Mouse (Mus musculus): ENCODE data around the gene Rngtt.
A peak's percentile ranks its signal among the peaks of the same experiment; 100 is the strongest.
"Not testable (repeated sequence)": the region's sequence is repeated elsewhere in the genome, so short reads cannot be mapped to it uniquely, and the experiment has no call there.

Gene Rngtt

DNA sequence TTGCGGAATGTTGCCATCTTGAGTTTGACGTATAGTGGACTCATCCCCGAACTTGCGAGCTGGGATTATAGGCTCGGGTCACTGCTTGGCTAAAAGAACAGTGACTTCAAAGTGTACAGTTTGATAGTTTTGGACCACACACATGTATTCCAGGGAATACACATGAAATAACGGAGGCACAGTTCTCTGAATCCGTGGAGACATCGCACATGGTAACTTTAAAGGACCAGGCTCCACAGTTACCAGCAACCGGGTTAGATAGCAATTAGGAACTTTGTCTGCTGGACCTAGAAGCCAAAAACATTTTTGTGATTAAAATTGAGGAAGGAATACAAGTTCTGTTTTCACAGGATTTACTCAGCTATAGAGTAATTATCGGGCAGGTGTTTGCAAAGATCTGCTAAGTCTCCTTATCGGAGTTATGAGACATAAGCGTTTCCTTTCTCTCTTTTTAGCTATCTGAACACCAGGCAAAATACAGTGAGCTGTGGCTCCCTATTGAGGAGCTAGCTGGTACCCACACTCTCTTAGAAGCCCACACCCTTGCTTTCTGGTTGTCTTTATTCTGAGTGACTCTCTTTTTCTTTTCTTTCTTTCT, 828 bp downstream of the Rngtt start:
- DNase-seq (ENCODE audit: low read depth): no peak

- DNase-seq (ENCODE audit: low read depth): not testable (repeated sequence)
These were observed 4.0 kb downstream of the Rngtt start for GRCm38 (mm10) chr4:33314150-33314549.

- DNase-seq (ENCODE audit: low read depth): no peak
These were observed 5.7 kb downstream of the Rngtt start for GRCm38 (mm10) chr4:33315840-33316239.

DNA sequence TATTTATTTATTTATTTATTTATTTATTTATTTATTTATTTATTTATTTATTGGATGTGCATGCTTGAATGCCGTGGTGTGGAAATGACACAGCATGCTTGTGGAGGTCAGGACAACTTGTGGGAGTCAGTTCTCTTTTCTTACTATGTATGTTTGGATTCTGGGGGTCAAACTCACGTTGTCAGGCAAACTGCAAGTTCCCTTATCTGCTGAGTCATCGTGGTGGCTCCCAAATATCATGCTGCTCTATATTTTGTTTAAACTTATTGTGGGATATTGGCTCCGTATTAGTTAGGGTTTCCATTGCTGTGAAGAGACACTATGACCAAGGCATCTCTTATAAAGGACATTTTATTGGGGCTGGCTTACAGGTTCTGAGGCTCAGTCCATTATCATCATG, 21.0 kb downstream of the Rngtt start:
- DNase-seq (ENCODE audit: low read depth): no peak

DNA sequence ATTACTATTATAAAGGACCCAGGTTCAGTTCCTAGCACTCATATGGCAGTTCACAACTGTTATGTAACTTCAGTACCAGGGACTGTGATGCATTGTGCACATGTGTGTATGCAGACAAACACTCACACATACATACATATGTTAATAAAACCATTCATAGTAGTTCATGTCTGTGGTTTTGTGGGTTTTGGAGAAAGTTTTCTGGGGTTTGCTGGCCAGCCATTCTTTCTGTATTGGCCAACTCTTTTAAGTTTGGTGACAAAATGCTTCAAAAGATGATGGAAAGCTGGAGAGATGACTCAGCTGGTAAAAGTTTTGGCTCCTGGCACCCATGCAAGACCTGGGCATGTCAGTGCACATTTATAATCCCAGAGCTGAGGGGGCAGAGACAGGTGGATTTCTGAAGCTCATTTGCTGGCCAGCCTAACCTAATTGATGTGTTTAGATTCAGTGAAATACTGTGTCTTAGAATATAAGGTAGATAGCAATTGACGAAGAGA, 22.9 kb downstream of the Rngtt start:
- DNase-seq (ENCODE audit: low read depth): no peak

DNA sequence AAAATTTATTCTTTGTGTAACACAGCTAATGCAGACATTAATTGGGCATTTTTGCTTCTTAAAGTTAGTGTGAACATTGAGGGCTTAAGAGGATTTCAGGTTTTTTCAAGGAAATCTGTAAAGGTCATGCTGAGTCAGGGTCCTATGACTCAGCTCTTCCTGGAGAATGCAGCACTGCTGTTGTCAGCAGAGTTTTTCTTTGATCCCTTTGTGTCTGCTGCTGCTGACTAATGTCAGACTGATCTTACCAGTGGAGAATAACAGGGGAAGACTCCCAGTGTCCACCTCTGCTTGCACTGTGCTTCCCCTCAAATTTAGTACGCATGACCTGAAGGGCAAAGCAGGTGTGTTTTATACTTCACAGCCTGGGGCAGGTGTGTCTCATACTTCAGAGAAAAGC, 27.9 kb downstream of the Rngtt start:
- peak; percentile 47 for DNase-seq (ENCODE audit: low read depth)

DNA sequence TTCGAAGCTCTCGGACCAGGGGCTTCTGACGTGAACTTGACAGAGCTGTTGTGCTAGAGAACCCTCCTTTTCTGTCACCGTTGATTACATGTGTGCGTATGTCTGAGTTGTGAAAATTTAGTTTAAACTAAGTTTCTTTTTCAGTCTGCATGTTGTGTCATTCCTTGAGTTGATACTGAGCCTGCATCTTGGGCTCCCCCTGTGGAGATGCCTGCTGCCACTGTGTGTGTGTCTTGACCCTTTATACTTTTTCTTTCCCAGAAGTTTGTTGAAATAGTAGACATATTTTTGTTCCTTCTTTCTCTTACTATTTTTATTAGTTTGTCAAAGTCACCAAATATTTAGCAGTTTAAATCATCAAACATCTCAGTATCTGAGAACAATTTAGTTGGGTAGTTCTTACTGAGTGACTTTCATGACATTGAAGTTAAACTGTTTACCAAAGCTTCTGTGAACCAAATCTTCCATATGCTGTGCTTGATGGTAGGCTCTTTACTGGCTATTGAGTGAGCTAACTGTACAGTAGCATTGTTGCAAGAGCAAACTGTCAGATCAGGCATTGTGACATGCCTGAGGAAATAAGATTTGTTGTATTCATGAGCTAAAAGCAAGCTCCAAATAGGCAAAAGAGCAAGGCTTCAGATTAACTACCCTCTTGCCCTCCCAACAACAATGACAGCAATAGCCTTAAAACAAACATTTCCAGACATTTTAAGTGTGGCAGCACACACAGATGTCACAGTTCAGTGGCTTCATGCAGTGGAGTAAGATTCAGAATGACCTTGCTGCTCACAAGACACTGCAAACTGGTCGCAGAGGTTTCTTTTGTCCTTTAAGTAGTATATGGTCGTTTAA, 33.0 kb downstream of the Rngtt start:
- DNase-seq (ENCODE audit: low read depth): no peak

DNA sequence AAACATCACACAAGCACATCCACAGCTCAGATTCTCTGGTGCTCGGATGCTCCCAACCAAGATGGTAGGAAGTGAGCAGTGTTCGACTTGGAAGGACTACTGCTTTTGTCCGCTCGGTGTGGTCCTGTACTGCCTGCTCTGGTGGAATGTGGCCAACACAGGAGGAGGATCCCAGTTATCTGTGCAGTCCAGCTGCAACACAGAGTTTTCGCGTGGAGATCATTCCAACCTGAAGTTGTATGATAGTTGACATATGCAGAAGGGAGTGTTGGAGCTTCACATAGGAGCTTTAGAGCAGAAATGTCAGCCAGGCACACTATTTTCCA, 33.6 kb downstream of the Rngtt start:
- no peak for DNase-seq (ENCODE audit: low read depth)

- DNase-seq (ENCODE audit: low read depth): no peak
These were observed 53.3 kb downstream of the Rngtt start for GRCm38 (mm10) chr4:33363451-33363850.

DNA sequence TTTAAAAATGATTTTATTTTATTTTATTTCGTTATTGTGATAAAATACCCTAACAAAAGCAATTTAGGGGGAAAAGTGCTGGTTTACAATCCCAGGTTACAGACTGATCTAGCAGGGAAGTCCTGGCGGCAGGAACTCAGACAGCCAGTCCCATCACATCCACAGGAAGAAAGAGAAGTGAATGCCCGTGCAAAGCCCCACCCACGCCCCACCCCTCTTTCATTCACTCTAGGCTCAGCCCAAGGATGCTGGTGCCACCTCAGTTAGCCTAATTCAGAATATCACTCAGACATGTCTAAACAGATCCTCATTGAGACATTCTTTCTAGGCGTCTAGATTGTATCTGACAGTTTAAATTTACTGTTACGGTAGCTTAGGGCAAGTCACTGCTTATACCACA, 64.8 kb downstream of the Rngtt start:
- DNase-seq (ENCODE audit: low read depth): no peak

DNA sequence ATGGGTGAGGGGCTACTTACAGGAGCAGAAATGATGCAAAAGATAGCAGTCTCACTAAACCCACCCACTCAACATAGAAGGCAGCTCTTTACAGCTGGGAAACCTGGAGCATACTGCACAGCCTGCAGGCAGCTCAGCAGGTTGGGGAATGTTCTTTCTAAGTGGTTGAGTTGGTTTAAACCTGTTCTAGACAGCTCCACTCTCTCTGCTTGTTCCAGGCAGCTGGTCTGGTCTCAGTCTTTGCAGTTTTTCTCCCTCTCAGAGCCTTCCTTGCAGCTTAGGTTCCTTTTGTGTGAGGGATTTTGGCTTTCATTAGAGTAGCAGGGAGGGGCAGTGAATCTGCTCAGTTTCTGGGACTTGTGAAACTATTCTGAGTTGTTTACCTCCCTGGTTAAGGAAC, 67.5 kb downstream of the Rngtt start:
- no peak for DNase-seq (ENCODE audit: low read depth)

- no peak for DNase-seq (ENCODE audit: low read depth)
These were observed 68.8 kb downstream of the Rngtt start for GRCm38 (mm10) chr4:33378894-33379293.

- DNase-seq (ENCODE audit: low read depth): no peak
These were observed 78.8 kb downstream of the Rngtt start for GRCm38 (mm10) chr4:33388899-33389298.

DNA sequence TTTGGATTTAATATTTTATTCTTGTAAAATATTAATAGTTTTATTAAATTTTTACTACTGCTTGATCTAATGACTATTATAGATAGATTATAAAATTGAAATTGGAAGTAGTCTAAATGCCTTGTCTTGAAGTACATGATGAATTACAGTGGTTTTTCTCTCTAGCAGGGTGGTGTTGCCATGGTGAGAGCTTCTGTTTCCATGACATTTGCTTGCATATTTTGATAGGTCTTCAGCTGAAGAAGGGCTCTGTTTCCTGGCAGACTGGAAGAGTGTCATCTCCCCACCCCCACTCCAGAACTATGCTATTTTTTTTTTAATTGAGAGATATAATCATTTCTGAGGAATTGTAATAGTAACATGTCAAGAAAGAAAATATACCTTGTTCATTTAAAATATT, 80.5 kb downstream of the Rngtt start:
- DNase-seq (ENCODE audit: low read depth): no peak

DNA sequence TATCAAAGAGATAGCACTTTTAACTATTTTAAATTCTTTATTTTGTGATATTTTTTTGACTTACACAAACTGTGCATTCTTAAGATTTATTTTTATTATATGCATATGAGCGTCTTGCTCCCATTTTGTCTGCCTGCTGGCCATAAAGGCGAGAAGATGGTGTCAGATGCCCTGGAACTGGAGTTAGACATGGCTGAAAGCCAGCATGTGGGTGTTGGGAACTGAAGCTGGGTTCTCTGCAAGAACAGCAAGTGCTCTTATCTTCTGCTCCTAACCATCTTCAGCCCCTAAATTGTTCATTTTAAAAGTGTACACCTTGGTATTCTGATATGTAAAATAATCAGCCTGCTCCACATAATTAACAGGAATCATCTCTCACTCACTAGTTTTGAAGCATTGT, 83.3 kb downstream of the Rngtt start:
- no peak for DNase-seq (ENCODE audit: low read depth)

DNA sequence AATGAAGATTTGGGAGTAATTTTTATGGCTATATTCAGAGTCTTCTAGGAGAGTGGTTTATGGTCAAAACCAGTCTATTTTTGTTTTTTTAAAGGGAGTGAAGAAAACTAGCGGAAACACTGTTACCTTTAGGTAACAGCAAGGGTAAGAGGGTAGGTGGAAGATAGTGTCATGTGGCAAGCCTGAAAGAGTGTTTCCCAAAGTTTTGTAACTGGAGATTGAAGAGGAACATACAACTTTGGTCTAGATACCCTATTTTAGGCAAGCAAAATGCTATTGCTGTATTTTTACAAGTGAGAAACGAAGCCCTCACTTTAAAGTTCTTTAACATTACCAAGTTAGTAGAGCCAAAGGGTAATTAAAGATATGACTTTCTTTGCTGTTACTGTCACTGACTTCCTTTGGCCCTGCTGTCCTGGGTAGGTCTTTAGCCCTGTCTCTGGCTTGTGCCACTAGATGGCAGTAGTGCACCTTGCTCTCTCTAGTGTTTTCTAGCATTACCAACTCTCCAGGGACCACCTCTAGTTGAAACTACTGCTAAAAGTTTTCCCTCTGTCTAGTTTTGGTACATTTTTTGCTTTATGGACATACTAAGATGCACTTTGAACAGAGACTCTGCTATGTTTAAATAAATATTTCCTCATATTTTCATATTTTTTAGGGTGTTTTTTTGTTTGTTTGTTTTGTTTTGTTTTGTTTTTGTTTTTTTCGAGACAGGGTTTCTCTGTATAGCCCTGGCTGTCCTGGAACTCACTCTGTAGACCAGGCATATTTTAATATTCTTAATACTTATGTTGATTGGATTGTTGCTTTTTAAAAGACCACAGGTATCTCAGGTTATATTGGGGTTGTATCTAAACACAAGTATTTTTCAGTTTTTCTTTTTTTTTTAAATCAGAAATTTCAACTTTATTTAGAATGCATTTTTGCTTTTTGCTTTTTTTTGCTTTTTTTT, 86.4 kb downstream of the Rngtt start:
- peak; percentile 44 for DNase-seq (ENCODE audit: low read depth)

DNA sequence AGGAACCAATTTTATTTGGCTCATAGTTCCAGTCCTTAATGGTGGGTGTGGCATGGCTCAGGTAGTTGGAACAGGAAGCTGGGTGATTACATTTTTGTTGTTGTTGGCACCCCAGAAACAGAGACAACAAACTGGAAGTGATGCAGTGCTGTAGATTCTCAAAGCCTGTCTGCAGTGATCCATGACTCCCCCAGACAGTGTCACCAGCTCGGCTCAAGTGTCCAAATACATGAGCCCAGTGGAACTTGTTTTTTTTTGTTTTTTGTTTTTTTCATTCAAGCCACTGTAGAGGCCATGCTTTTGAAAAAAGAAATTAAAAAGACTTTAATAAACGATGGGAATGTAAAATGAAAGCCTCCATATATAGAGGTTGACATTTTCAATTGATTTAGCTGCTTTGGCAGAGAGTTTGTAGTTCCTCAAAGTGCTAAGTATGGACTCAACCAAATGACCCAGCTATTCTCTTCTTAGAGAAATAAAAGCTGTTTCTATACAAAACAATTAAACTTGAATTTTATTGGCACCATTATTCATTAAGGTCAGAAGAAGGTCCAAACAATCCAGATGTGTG, 95.7 kb downstream of the Rngtt start:
- DNase-seq (ENCODE audit: low read depth): no peak

- DNase-seq (ENCODE audit: low read depth): no peak
These were observed 103.7 kb downstream of the Rngtt start for GRCm38 (mm10) chr4:33413791-33414190.

DNA sequence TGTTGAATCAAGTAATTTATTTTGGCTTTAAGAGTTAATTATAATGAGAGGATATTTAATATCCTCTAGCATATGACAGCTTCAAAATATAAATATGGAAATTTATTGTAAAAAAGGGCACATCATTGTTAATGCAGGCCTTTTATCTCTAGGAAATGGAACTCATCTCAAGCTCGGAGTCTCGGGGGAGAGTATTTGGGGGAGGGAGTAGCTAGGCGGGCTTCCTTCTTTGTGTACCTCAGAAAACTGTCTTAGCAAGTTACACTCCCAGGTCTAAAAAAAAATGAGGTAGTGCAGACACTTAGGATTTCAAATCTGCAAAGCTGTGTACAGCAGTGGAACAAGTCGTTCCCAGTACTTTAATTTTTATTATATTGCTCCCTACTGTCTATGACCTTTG, 104.7 kb downstream of the Rngtt start:
- no peak for DNase-seq (ENCODE audit: low read depth)

GRCm38 (mm10) chr4:33417391-33417790, 107.3 kb downstream of the Rngtt start:
- DNase-seq (ENCODE audit: low read depth): no peak

DNA sequence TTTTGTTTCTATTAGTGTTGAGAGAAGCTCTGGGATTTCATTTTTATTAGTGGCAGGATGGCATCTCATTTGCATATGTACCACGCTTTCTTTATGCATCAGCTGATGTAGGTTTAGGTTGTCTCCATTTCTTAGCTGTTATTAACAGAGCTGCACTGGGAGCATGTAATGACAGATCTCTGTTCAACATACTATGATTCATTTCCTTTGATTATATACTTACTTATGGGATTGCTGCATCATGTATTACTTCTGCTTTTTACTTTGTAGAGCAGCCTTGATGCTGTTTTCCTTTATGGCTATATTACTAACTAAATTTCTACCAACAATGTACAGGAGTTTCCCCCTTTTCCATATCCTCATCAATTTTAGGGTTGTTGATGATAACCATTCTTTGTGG, 109.5 kb downstream of the Rngtt start:
- DNase-seq (ENCODE audit: low read depth): no peak

- no peak for DNase-seq (ENCODE audit: low read depth)
These were observed 118.7 kb downstream of the Rngtt start for GRCm38 (mm10) chr4:33428856-33429255.

Measured in fibroblast of lung, adult 2 months (primary cell).